Mouse (Mus musculus): ENCODE results near the gene Mbtps1. TPM values are rescaled to one million over a fixed set of nuclear protein-coding genes. Genes with fewer than 3 reads are reported as not detected.

Mbtps1 gene
- 13.8 TPM for polyA plus RNA-seq (2014; fragmentation: Illumina TruSeq; extraction: RNeasy Lipid Tissue Mini Kit (QIAGEN cat#74804); ENCODE audit: low read depth, low replicate concordance)

GRCm38 (mm10) chr8:119558603-119559401 lies at the start of gene Mbtps1:
Mbtps1 (minus strand) TSS chr8:119558735.

GRCm38 (mm10) chr8:119604996-119605395 lies 46.5 kb upstream of the Mbtps1 start, which contains the start of gene Taf1c:
Taf1c (minus strand) TSS chr8:119605222.

GRCm38 (mm10) chr8:119574437-119575365 lies 16.2 kb upstream of the Mbtps1 start, which contains the start of the genes Hsdl1 and Dnaaf1:
Hsdl1 (minus strand) TSS chr8:119575183.
Dnaaf1 (plus strand) TSS chr8:119575235.

DNA sequence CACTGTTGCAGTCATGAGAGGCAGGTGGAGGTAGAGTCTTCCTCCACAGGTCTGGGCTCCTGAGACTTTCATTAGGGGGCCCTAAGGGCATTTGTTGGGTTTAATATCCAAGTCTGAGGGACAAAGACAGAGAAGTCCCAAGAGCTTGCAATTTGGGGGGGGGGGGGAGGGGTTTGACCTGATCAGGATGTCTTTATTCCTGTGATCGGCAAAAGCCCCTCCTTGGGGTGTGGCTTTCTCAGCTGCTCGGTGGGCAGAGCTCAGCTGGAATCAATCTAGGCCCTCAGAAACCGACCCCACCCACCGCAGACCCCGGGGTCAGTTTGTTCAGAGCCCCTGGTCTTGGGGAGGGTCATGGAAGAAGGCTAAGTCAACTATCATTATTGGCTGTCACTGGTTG lies 56.9 kb downstream of the Mbtps1 start, which contains the start of gene Slc38a8:
Gene Slc38a8, minus strand, starts transcription at position 101 of the 400 bp plus-strand sequence.

Other genes with a start within 250 kb of the Mbtps1 start
- 112 TPM for gene Hsbp1, start 214.2 kb downstream of the Mbtps1 start, polyA plus RNA-seq (2014; fragmentation: Illumina TruSeq; extraction: RNeasy Lipid Tissue Mini Kit (QIAGEN cat#74804); ENCODE audit: low read depth, low replicate concordance)
- gene Mlycd, start 163.9 kb downstream of the Mbtps1 start, polyA plus RNA-seq (2014; fragmentation: Illumina TruSeq; extraction: RNeasy Lipid Tissue Mini Kit (QIAGEN cat#74804); ENCODE audit: low read depth, low replicate concordance) = 6.6 TPM
- 5.6 TPM for gene Osgin1, start 124.6 kb downstream of the Mbtps1 start, polyA plus RNA-seq (2014; fragmentation: Illumina TruSeq; extraction: RNeasy Lipid Tissue Mini Kit (QIAGEN cat#74804); ENCODE audit: low read depth, low replicate concordance)
- gene Necab2, start 112.0 kb downstream of the Mbtps1 start, polyA plus RNA-seq (2014; fragmentation: Illumina TruSeq; extraction: RNeasy Lipid Tissue Mini Kit (QIAGEN cat#74804); ENCODE audit: low read depth, low replicate concordance) = not detected
- gene Slc38a8, start 57.0 kb downstream of the Mbtps1 start, polyA plus RNA-seq (2014; fragmentation: Illumina TruSeq; extraction: RNeasy Lipid Tissue Mini Kit (QIAGEN cat#74804); ENCODE audit: low read depth, low replicate concordance) = not detected
- gene Hsdl1, start 16.4 kb upstream of the Mbtps1 start, polyA plus RNA-seq (2014; fragmentation: Illumina TruSeq; extraction: RNeasy Lipid Tissue Mini Kit (QIAGEN cat#74804); ENCODE audit: low read depth, low replicate concordance) = 2.6 TPM
- not detected for gene Dnaaf1, start 16.5 kb upstream of the Mbtps1 start, polyA plus RNA-seq (2014; fragmentation: Illumina TruSeq; extraction: RNeasy Lipid Tissue Mini Kit (QIAGEN cat#74804); ENCODE audit: low read depth, low replicate concordance)
- gene Taf1c, start 46.5 kb upstream of the Mbtps1 start, polyA plus RNA-seq (2014; fragmentation: Illumina TruSeq; extraction: RNeasy Lipid Tissue Mini Kit (QIAGEN cat#74804); ENCODE audit: low read depth, low replicate concordance) = not detected
- gene Adad2, start 54.0 kb upstream of the Mbtps1 start, polyA plus RNA-seq (2014; fragmentation: Illumina TruSeq; extraction: RNeasy Lipid Tissue Mini Kit (QIAGEN cat#74804); ENCODE audit: low read depth, low replicate concordance) = not detected
- not detected for gene Kcng4, start 76.9 kb upstream of the Mbtps1 start, polyA plus RNA-seq (2014; fragmentation: Illumina TruSeq; extraction: RNeasy Lipid Tissue Mini Kit (QIAGEN cat#74804); ENCODE audit: low read depth, low replicate concordance)
- 2.4 TPM for gene Wfdc1, start 107.6 kb upstream of the Mbtps1 start, polyA plus RNA-seq (2014; fragmentation: Illumina TruSeq; extraction: RNeasy Lipid Tissue Mini Kit (QIAGEN cat#74804); ENCODE audit: low read depth, low replicate concordance)
- not detected for gene Atp2c2, start 141.3 kb upstream of the Mbtps1 start, polyA plus RNA-seq (2014; fragmentation: Illumina TruSeq; extraction: RNeasy Lipid Tissue Mini Kit (QIAGEN cat#74804); ENCODE audit: low read depth, low replicate concordance)
- 1.9 TPM for gene Tldc1, start 219.7 kb upstream of the Mbtps1 start, polyA plus RNA-seq (2014; fragmentation: Illumina TruSeq; extraction: RNeasy Lipid Tissue Mini Kit (QIAGEN cat#74804); ENCODE audit: low read depth, low replicate concordance)

All from liver, adult 10 weeks (tissue).